Mouse (Mus musculus) liver, embryonic 14.5 days (tissue): Measurements from ENCODE around the gene Igflr1. TPM values are rescaled to one million over a fixed set of nuclear protein-coding genes. Genes with fewer than 3 reads are reported as not detected.

Experiments
- ATAC-seq: fragments of 200-750 bp; cut with Nextera tagmentation; 2 replicates; pipeline ENCODE4 v1.8.0; 2017; ENCODE audit warnings: moderate number of reproducible peaks, mild to moderate bottlenecking, moderate library complexity; ENCODE audit not compliant: insufficient read depth
- DNase-seq, 3 experiments: peaks; one replicate each; pipeline ENCODE4 v3.0.0-alpha.2; 2012 to 2013; ENCODE audit warnings: low read depth in 3 of 3, low spot score in 3 of 3
- H3K27ac ChIP-seq: fragments of 300-500 bp; sonication (generic); 2 replicates; pipeline ENCODE4 v1.5.1; 2014; ENCODE audit warnings: moderate library complexity, mild to moderate bottlenecking, control low read depth, inconsistent platforms
- H3K27me3 ChIP-seq: fragments of 300-500 bp; sonication (generic); 2 replicates; pipeline ENCODE4 v1.6.1; 2014; ENCODE audit warnings: mild to moderate bottlenecking, low read length, moderate library complexity; ENCODE audit not compliant: control insufficient read depth, insufficient read depth
- H3K36me3 ChIP-seq: fragments of 300-500 bp; sonication (generic); replicated peaks from 2 replicates; pipeline ENCODE4 v1.6.1; 2014; ENCODE audit warnings: low read depth; ENCODE audit not compliant: control insufficient read depth, insufficient read depth
- H3K4me1 ChIP-seq, 2 experiments: fragments of 200-500 bp in 1 of 2; fragments of 300-500 bp in 1 of 2; sonication (generic) in 1 of 2; replicated peaks; 2 replicates each; pipeline ENCODE4 v1.6.1; 2012 to 2014; ENCODE audit warnings: antibody characterized with exemption in 1 of 2, inconsistent platforms in 1 of 2, low read length in 1 of 2; ENCODE audit not compliant: control insufficient read depth in 2 of 2, insufficient read depth in 2 of 2
- H3K4me2 ChIP-seq: fragments of 300-500 bp; sonication (generic); 2 replicates; pipeline ENCODE4 v1.6.1; 2014; ENCODE audit warnings: low read depth, mild to moderate bottlenecking, control low read depth, moderate library complexity
- H3K4me3 ChIP-seq, 2 experiments: fragments of 200-500 bp in 1 of 2; fragments of 300-500 bp in 1 of 2; sonication (generic) in 1 of 2; 2 replicates each; pipeline ENCODE4 v1.5.1; 2012 to 2014; ENCODE audit warnings: low read depth in 2 of 2, low read length in 2 of 2, mild to moderate bottlenecking in 2 of 2, control low read depth in 1 of 2, inconsistent platforms in 1 of 2, moderate library complexity in 1 of 2; ENCODE audit not compliant: insufficient read depth in 1 of 2
- H3K9ac ChIP-seq: fragments of 300-500 bp; sonication (generic); replicated peaks from 2 replicates; pipeline ENCODE4 v1.6.1; 2014; ENCODE audit warnings: mild to moderate bottlenecking, control low read depth, moderate library complexity
- H3K9me3 ChIP-seq: fragments of 300-500 bp; sonication (generic); 2 replicates; pipeline ENCODE4 v1.6.1; 2016; ENCODE audit warnings: low read length, mixed read lengths; ENCODE audit not compliant: control insufficient read depth
- CTCF ChIP-seq: IDR thresholded peaks from 2 replicates; pipeline ENCODE4 v1.5.1; 2016; ENCODE audit warnings: antibody characterized with exemption, low read depth, control low read depth
- EP300 ChIP-seq: IDR thresholded peaks from 2 replicates; pipeline ENCODE4 v1.6.1; 2016; ENCODE audit warnings: antibody characterized with exemption, low read depth
- WGBS: fragments of 180-500 bp; shearing (Covaris S2); extraction: QIAGEN DNeasy Blood & Tissue Kit; methylation state at CpG from one replicate; pipeline ENCODE4 v1.1.7; 2014; ENCODE audit not compliant: insufficient replicate concordance; 5-methylcytosine and 5-hydroxymethylcytosine counted together
- microRNA-seq: library from miRNA; unstranded; fragments of <30 nt; microRNA quantifications from one replicate; pipeline ENCODE4, GENCODE M21; 2016
- polyA plus RNA-seq, 2 experiments: library from polyadenylated mRNA; depleted of rRNA in 1 of 2; stranded (reverse) in 1 of 2; unstranded in 1 of 2; fragments of >200 nt; fragmentation: Nextera tagmentation in 1 of 2; extraction: Ambion mirVana in 1 of 2; gene quantifications; 2 replicates each; pipeline versions ENCODE4 v1.2.1 to v1.2.3; 2012 to 2014

Igflr1 gene
- polyA plus RNA-seq, 2 experiments: 1.2 to 1.5 TPM

GRCm38 (mm10) chr7:30615049-30615760 is 50.0 kb downstream of the Igflr1 start:
- no peak overlapping the region for H3K4me3 ChIP-seq
- H3K36me3 ChIP-seq: peaks cover 15% of the 10 kb centered on the region
- ATAC-seq: no peak
- DNase-seq: no peak
- H3K4me1 ChIP-seq: peaks cover 0 to 5% of the 10 kb centered on the region in 2 experiments; a peak in 2 of 4 replicates
- no peaks in the 10 kb centered on the region for H3K9me3 ChIP-seq
- TF ChIP-seq EP300: no peak
- TF ChIP-seq CTCF: no peak
- no peak overlapping the region for H3K27ac ChIP-seq
- no peak overlapping the region for H3K9ac ChIP-seq
- H3K27me3 ChIP-seq: no peaks in the 10 kb centered on the region
- H3K4me2 ChIP-seq: no peak overlapping the region
- 42% methylated on average over 5 of the region's 5 CpGs for WGBS

Small RNAs within 50 kb of the gene (microRNA-seq; reads per million reads assigned to microRNA genes)
- gene Gm38670 (3.8 reads per million), gene Mir3569 (1.7 reads per million)

Other genes starting within 250 kb of the Igflr1 start
Only the 30 nearest of the 32 such genes appear.
- gene Lrfn3, start 202.7 kb upstream of the Igflr1 start, polyA plus RNA-seq (2012; rRNA removed): 1.4 and 1.7 TPM in 2 replicates
- gene Lrfn3, start 202.7 kb upstream of the Igflr1 start, polyA plus RNA-seq (2014; fragmentation: Nextera tagmentation; extraction: Ambion mirVana): 0.79 and 1.2 TPM in 2 replicates
- gene Tyrobp, start 151.7 kb upstream of the Igflr1 start, polyA plus RNA-seq (2012; rRNA removed): 78.3 and 95.0 TPM in 2 replicates
- gene Tyrobp, start 151.7 kb upstream of the Igflr1 start, polyA plus RNA-seq (2014; fragmentation: Nextera tagmentation; extraction: Ambion mirVana): 105 and 113 TPM in 2 replicates
- gene Hcst, start 145.6 kb upstream of the Igflr1 start, polyA plus RNA-seq (2012; rRNA removed): 3.3 and 4.7 TPM in 2 replicates
- 4.5 and 4.9 TPM in 2 replicates for gene Hcst, start 145.6 kb upstream of the Igflr1 start, polyA plus RNA-seq (2014; fragmentation: Nextera tagmentation; extraction: Ambion mirVana)
- 0.92 and 1.2 TPM in 2 replicates for gene Nfkbid, start 143.7 kb upstream of the Igflr1 start, polyA plus RNA-seq (2012; rRNA removed)
- gene Nfkbid, start 143.7 kb upstream of the Igflr1 start, polyA plus RNA-seq (2014; fragmentation: Nextera tagmentation; extraction: Ambion mirVana): 0.69 and 1.1 TPM in 2 replicates
- 2.9 and 4.0 TPM in 2 replicates for gene Aplp1, start 119.9 kb upstream of the Igflr1 start, polyA plus RNA-seq (2012; rRNA removed)
- 3.5 and 4.5 TPM in 2 replicates for gene Aplp1, start 119.9 kb upstream of the Igflr1 start, polyA plus RNA-seq (2014; fragmentation: Nextera tagmentation; extraction: Ambion mirVana)
- gene Kirrel2, start 107.7 kb upstream of the Igflr1 start, polyA plus RNA-seq (2012; rRNA removed): 0.10 and 0.30 TPM in 2 replicates
- gene Kirrel2, start 107.7 kb upstream of the Igflr1 start, polyA plus RNA-seq (2014; fragmentation: Nextera tagmentation; extraction: Ambion mirVana): 0.18 TPM in 1 of 2 replicates, not detected in the other
- gene Nphs1, start 107.1 kb upstream of the Igflr1 start, polyA plus RNA-seq (2012; rRNA removed): 0.03 TPM in 2 replicates
- 0.08 and 0.19 TPM in 2 replicates for gene Nphs1, start 107.1 kb upstream of the Igflr1 start, polyA plus RNA-seq (2014; fragmentation: Nextera tagmentation; extraction: Ambion mirVana)
- gene Prodh2, start 71.8 kb upstream of the Igflr1 start, polyA plus RNA-seq (2012; rRNA removed): 47.9 and 52.1 TPM in 2 replicates
- 33.8 and 41.4 TPM in 2 replicates for gene Prodh2, start 71.8 kb upstream of the Igflr1 start, polyA plus RNA-seq (2014; fragmentation: Nextera tagmentation; extraction: Ambion mirVana)
- gene Arhgap33, start 30.4 kb upstream of the Igflr1 start, polyA plus RNA-seq (2012; rRNA removed): 7.1 and 7.9 TPM in 2 replicates
- 1.3 and 2.0 TPM in 2 replicates for gene Arhgap33, start 30.4 kb upstream of the Igflr1 start, polyA plus RNA-seq (2014; fragmentation: Nextera tagmentation; extraction: Ambion mirVana)
- gene Hspb6, start 13.2 kb upstream of the Igflr1 start, polyA plus RNA-seq (2012; rRNA removed): 4.2 and 5.5 TPM in 2 replicates
- 3.0 and 3.6 TPM in 2 replicates for gene Hspb6, start 13.2 kb upstream of the Igflr1 start, polyA plus RNA-seq (2014; fragmentation: Nextera tagmentation; extraction: Ambion mirVana)
- 6.5 and 6.8 TPM in 2 replicates for gene Proser3, start 13.1 kb upstream of the Igflr1 start, polyA plus RNA-seq (2012; rRNA removed)
- 1.3 and 2.8 TPM in 2 replicates for gene Proser3, start 13.1 kb upstream of the Igflr1 start, polyA plus RNA-seq (2014; fragmentation: Nextera tagmentation; extraction: Ambion mirVana)
- gene Lin37, start 5.6 kb upstream of the Igflr1 start, polyA plus RNA-seq (2012; rRNA removed): 15.3 and 17.6 TPM in 2 replicates
- gene Lin37, start 5.6 kb upstream of the Igflr1 start, polyA plus RNA-seq (2014; fragmentation: Nextera tagmentation; extraction: Ambion mirVana): 21.2 and 22.0 TPM in 2 replicates
- 19.5 and 28.1 TPM in 2 replicates for gene U2af1l4, start 2.1 kb upstream of the Igflr1 start, polyA plus RNA-seq (2012; rRNA removed)
- gene U2af1l4, start 2.1 kb upstream of the Igflr1 start, polyA plus RNA-seq (2014; fragmentation: Nextera tagmentation; extraction: Ambion mirVana): 40.7 and 44.0 TPM in 2 replicates
- 1.2 and 1.4 TPM in 2 replicates for gene Gm49396, start 2.1 kb upstream of the Igflr1 start, polyA plus RNA-seq (2012; rRNA removed)
- 0.71 and 0.99 TPM in 2 replicates for gene Gm49396, start 2.1 kb upstream of the Igflr1 start, polyA plus RNA-seq (2014; fragmentation: Nextera tagmentation; extraction: Ambion mirVana)
- gene Psenen, start 1.8 kb upstream of the Igflr1 start, polyA plus RNA-seq (2012; rRNA removed): 55.8 and 63.5 TPM in 2 replicates
- gene Psenen, start 1.8 kb upstream of the Igflr1 start, polyA plus RNA-seq (2014; fragmentation: Nextera tagmentation; extraction: Ambion mirVana): 59.1 and 64.6 TPM in 2 replicates
- gene Kmt2b, start 23.3 kb downstream of the Igflr1 start, polyA plus RNA-seq (2012; rRNA removed): 10.4 and 12.7 TPM in 2 replicates
- gene Kmt2b, start 23.3 kb downstream of the Igflr1 start, polyA plus RNA-seq (2014; fragmentation: Nextera tagmentation; extraction: Ambion mirVana): 3.4 and 4.2 TPM in 2 replicates
- 0.04 and 0.06 TPM in 2 replicates for gene Zbtb32, start 33.5 kb downstream of the Igflr1 start, polyA plus RNA-seq (2012; rRNA removed)
- gene Zbtb32, start 33.5 kb downstream of the Igflr1 start, polyA plus RNA-seq (2014; fragmentation: Nextera tagmentation; extraction: Ambion mirVana): 0.20 TPM in 1 of 2 replicates, not detected in the other
- gene Upk1a, start 47.4 kb downstream of the Igflr1 start, polyA plus RNA-seq (2012; rRNA removed): 0.29 and 0.67 TPM in 2 replicates
- gene Upk1a, start 47.4 kb downstream of the Igflr1 start, polyA plus RNA-seq (2014; fragmentation: Nextera tagmentation; extraction: Ambion mirVana): not detected in 2 replicates
- 300 and 459 TPM in 2 replicates for gene Cox6b1, start 60.7 kb downstream of the Igflr1 start, polyA plus RNA-seq (2012; rRNA removed)
- gene Cox6b1, start 60.7 kb downstream of the Igflr1 start, polyA plus RNA-seq (2014; fragmentation: Nextera tagmentation; extraction: Ambion mirVana): 647 and 655 TPM in 2 replicates
- not detected in 2 replicates for gene Etv2, start 70.4 kb downstream of the Igflr1 start, polyA plus RNA-seq (2012; rRNA removed)
- not detected in 2 replicates for gene Etv2, start 70.4 kb downstream of the Igflr1 start, polyA plus RNA-seq (2014; fragmentation: Nextera tagmentation; extraction: Ambion mirVana)
- 22.9 and 25.2 TPM in 2 replicates for gene Rbm42, start 84.9 kb downstream of the Igflr1 start, polyA plus RNA-seq (2012; rRNA removed)
- 34.5 and 40.4 TPM in 2 replicates for gene Rbm42, start 84.9 kb downstream of the Igflr1 start, polyA plus RNA-seq (2014; fragmentation: Nextera tagmentation; extraction: Ambion mirVana)
- gene Haus5, start 99.6 kb downstream of the Igflr1 start, polyA plus RNA-seq (2012; rRNA removed): 23.8 and 28.5 TPM in 2 replicates
- 28.7 and 29.1 TPM in 2 replicates for gene Haus5, start 99.6 kb downstream of the Igflr1 start, polyA plus RNA-seq (2014; fragmentation: Nextera tagmentation; extraction: Ambion mirVana)
- not detected in 2 replicates for gene Pmis2, start 106.2 kb downstream of the Igflr1 start, polyA plus RNA-seq (2012; rRNA removed)
- not detected in 2 replicates for gene Pmis2, start 106.2 kb downstream of the Igflr1 start, polyA plus RNA-seq (2014; fragmentation: Nextera tagmentation; extraction: Ambion mirVana)
- 0.13 and 0.32 TPM in 2 replicates for gene 2200002J24Rik, start 133.5 kb downstream of the Igflr1 start, polyA plus RNA-seq (2012; rRNA removed)
- 1.2 and 2.0 TPM in 2 replicates for gene 2200002J24Rik, start 133.5 kb downstream of the Igflr1 start, polyA plus RNA-seq (2014; fragmentation: Nextera tagmentation; extraction: Ambion mirVana)
- 0.97 and 1.6 TPM in 2 replicates for gene Atp4a, start 146.8 kb downstream of the Igflr1 start, polyA plus RNA-seq (2012; rRNA removed)
- 0.43 and 2.1 TPM in 2 replicates for gene Atp4a, start 146.8 kb downstream of the Igflr1 start, polyA plus RNA-seq (2014; fragmentation: Nextera tagmentation; extraction: Ambion mirVana)
- gene Tmem147, start 164.1 kb downstream of the Igflr1 start, polyA plus RNA-seq (2012; rRNA removed): 63.3 and 64.4 TPM in 2 replicates
- 110 and 117 TPM in 2 replicates for gene Tmem147, start 164.1 kb downstream of the Igflr1 start, polyA plus RNA-seq (2014; fragmentation: Nextera tagmentation; extraction: Ambion mirVana)
- not detected in 2 replicates for gene Gapdhs, start 178.3 kb downstream of the Igflr1 start, polyA plus RNA-seq (2012; rRNA removed)
- gene Gapdhs, start 178.3 kb downstream of the Igflr1 start, polyA plus RNA-seq (2014; fragmentation: Nextera tagmentation; extraction: Ambion mirVana): not detected in 2 replicates
- 0.12 and 0.37 TPM in 2 replicates for gene Sbsn, start 186.0 kb downstream of the Igflr1 start, polyA plus RNA-seq (2012; rRNA removed)
- not detected in 2 replicates for gene Sbsn, start 186.0 kb downstream of the Igflr1 start, polyA plus RNA-seq (2014; fragmentation: Nextera tagmentation; extraction: Ambion mirVana)
- 0.23 and 0.26 TPM in 2 replicates for gene Dmkn, start 198.3 kb downstream of the Igflr1 start, polyA plus RNA-seq (2012; rRNA removed)
- gene Dmkn, start 198.3 kb downstream of the Igflr1 start, polyA plus RNA-seq (2014; fragmentation: Nextera tagmentation; extraction: Ambion mirVana): 0.20 TPM in 1 of 2 replicates, not detected in the other
- gene Krtdap, start 222.5 kb downstream of the Igflr1 start, polyA plus RNA-seq (2012; rRNA removed): not detected in 2 replicates
- gene Krtdap, start 222.5 kb downstream of the Igflr1 start, polyA plus RNA-seq (2014; fragmentation: Nextera tagmentation; extraction: Ambion mirVana): not detected in 2 replicates